ENCODE assay signal across 26 mouse cellular contexts in the genomic region with DNA sequence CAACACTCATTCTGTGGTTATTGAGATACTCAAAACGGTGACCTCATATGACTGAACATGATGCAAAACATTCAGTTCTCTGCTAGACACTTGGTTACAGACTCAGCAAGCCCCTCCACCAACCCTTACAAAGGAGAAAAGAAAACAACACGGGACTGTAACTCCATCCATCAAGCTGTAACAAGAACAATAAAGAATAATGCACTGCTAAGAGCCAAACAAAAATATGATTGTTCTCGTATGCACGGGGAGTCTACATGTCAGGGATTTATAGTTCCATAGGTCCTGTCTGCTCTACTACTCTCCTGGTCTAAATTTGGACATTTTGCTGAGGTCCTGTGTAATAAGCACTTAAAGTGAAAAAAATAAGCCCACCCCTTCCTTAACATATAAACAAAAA. TPM values are rescaled to one million over a fixed set of nuclear protein-coding genes. Genes with fewer than 3 reads are reported as not detected.
A peak's percentile ranks its signal among the peaks of the same experiment; 100 is the strongest.
DNase-seq lines count a peak whose midpoint lies in the region; ATAC-seq and TF ChIP-seq lines count a peak whose summit lies in the region.
"Had no signal": no experiment of that assay in that cellular context is flagged by ENCODE, and none has a peak within 500 bp of the region (broad histone marks: within the 10 kb centered on the region; RNA-seq: fewer than 3 reads in every experiment).

No protein-coding gene starts in this region.

- WGBS in hindbrain, embryonic 11.5 days: 47% methylated on average over 4 of the region's 4 CpGs
- whole genome bisulfite sequencing in hindbrain, postnatal 0 days: 35% methylated on average over 4 of the region's 4 CpGs
- 77% methylated on average over 4 of the region's 4 CpGs for WGBS in midbrain, embryonic 11.5 days
- WGBS in midbrain, embryonic 13.5 days: 70% methylated on average over 4 of the region's 4 CpGs
- 65% methylated on average over 4 of the region's 4 CpGs for WGBS in limb, embryonic 10.5 days
- 19% methylated on average over 4 of the region's 4 CpGs for WGBS in limb, embryonic 13.5 days

- no peak overlapping the region for H3K4me3 ChIP-seq in hindbrain, embryonic 11.5 days (ENCODE audit: low read depth, low read length)
- H3K4me3 ChIP-seq in hindbrain, postnatal 0 days (ENCODE audit: low read length): no peak overlapping the region
- H3K4me3 ChIP-seq in midbrain, embryonic 11.5 days (ENCODE audit: low read depth, low read length): no peak overlapping the region
- no peak overlapping the region for H3K4me3 ChIP-seq in midbrain, embryonic 13.5 days (replicated peaks)
- no peak overlapping the region for H3K4me3 ChIP-seq in limb, embryonic 10.5 days
- H3K4me3 ChIP-seq in limb, embryonic 13.5 days: no peak overlapping the region
- H3K4me3 ChIP-seq: embryonic facial prominence, embryonic 12.5 days; embryonic facial prominence, embryonic 15.5 days; forebrain, embryonic 13.5 days; gastrocnemius, adult 2 months; hindbrain, embryonic 13.5 days had no signal

- no peaks in the 10 kb centered on the region for H3K9me3 ChIP-seq in hindbrain, embryonic 11.5 days (ENCODE audit: control insufficient read depth, low read length)
- H3K9me3 ChIP-seq in hindbrain, postnatal 0 days (ENCODE audit: low read length): no peaks in the 10 kb centered on the region
- no peaks in the 10 kb centered on the region for H3K9me3 ChIP-seq in midbrain, embryonic 11.5 days (ENCODE audit: control insufficient read depth, low read length)
- no peaks in the 10 kb centered on the region for H3K9me3 ChIP-seq in midbrain, embryonic 13.5 days
- no peaks in the 10 kb centered on the region for H3K9me3 ChIP-seq in limb, embryonic 10.5 days (replicated peaks)
- no peaks in the 10 kb centered on the region for H3K9me3 ChIP-seq in limb, embryonic 13.5 days
- H3K9me3 ChIP-seq: embryonic facial prominence, embryonic 12.5 days; embryonic facial prominence, embryonic 15.5 days; forebrain, embryonic 13.5 days; hindbrain, embryonic 13.5 days had no signal

- no peaks in the 10 kb centered on the region for H3K36me3 ChIP-seq in hindbrain, embryonic 11.5 days (ENCODE audit: control insufficient read depth, insufficient read depth, low read length)
- no peaks in the 10 kb centered on the region for H3K36me3 ChIP-seq in hindbrain, postnatal 0 days (ENCODE audit: insufficient read depth, low read length)
- no peaks in the 10 kb centered on the region for H3K36me3 ChIP-seq in midbrain, embryonic 11.5 days (ENCODE audit: control insufficient read depth, insufficient read depth, low read length)
- H3K36me3 ChIP-seq in midbrain, embryonic 13.5 days: no peaks in the 10 kb centered on the region
- H3K36me3 ChIP-seq in limb, embryonic 10.5 days: no peaks in the 10 kb centered on the region
- H3K36me3 ChIP-seq in limb, embryonic 13.5 days: no peaks in the 10 kb centered on the region
- H3K36me3 ChIP-seq: embryonic facial prominence, embryonic 12.5 days; embryonic facial prominence, embryonic 15.5 days; G1E; hindbrain, embryonic 13.5 days had no signal

- peak; percentile 19 for DNase-seq in hindbrain, embryonic 11.5 days (ENCODE audit: low spot score)
- DNase-seq in hindbrain, postnatal 0 days (ENCODE audit: low spot score): no peak
- DNase-seq in midbrain, embryonic 11.5 days (ENCODE audit: low spot score, missing footprints): peak; percentile 80
- no peak for DNase-seq in limb, embryonic 10.5 days (ENCODE audit: low spot score)
- no peak for DNase-seq in layer of hippocampus, postnatal 14 days (ENCODE audit: low spot score in 2 of 2)
- DNase-seq: adrenal gland, postnatal 10 days; adrenal gland, postnatal 36 days; B cell, adult 2 months; cerebellum, adult 2 months; cerebellum, adult 9-11 months; cerebellum, postnatal 25 days; gastrocnemius, adult 2 months; gastrocnemius, postnatal 14 days had no signal

- no peak overlapping the region for H3K9ac ChIP-seq in hindbrain, embryonic 11.5 days (ENCODE audit: low read depth, low read length)
- H3K9ac ChIP-seq in hindbrain, postnatal 0 days (replicated peaks; ENCODE audit: low read length): no peak overlapping the region
- no peak overlapping the region for H3K9ac ChIP-seq in midbrain, embryonic 11.5 days (ENCODE audit: low read length)
- H3K9ac ChIP-seq in midbrain, embryonic 13.5 days (replicated peaks): no peak overlapping the region
- no peak overlapping the region for H3K9ac ChIP-seq in limb, embryonic 13.5 days
- H3K9ac ChIP-seq: embryonic facial prominence, embryonic 12.5 days; embryonic facial prominence, embryonic 15.5 days; forebrain, embryonic 13.5 days; hindbrain, embryonic 13.5 days had no signal

- no peaks in the 10 kb centered on the region for H3K27me3 ChIP-seq in hindbrain, embryonic 11.5 days (ENCODE audit: control insufficient read depth, insufficient read depth, low read length)
- no peaks in the 10 kb centered on the region for H3K27me3 ChIP-seq in hindbrain, postnatal 0 days (ENCODE audit: insufficient read depth, low read length)
- no peaks in the 10 kb centered on the region for H3K27me3 ChIP-seq in midbrain, embryonic 11.5 days (ENCODE audit: control insufficient read depth, insufficient read depth, low read length)
- H3K27me3 ChIP-seq in midbrain, embryonic 13.5 days: no peaks in the 10 kb centered on the region
- no peaks in the 10 kb centered on the region for H3K27me3 ChIP-seq in limb, embryonic 10.5 days (ENCODE audit: low read depth, poor library complexity, severe bottlenecking)
- no peaks in the 10 kb centered on the region for H3K27me3 ChIP-seq in limb, embryonic 13.5 days
- H3K27me3 ChIP-seq: CH12.LX; embryonic facial prominence, embryonic 12.5 days; embryonic facial prominence, embryonic 15.5 days; forebrain, embryonic 13.5 days; hindbrain, embryonic 13.5 days; Patski had no signal

- H3K4me2 ChIP-seq in hindbrain, embryonic 11.5 days (replicated peaks; ENCODE audit: low read depth, low read length): no peak overlapping the region
- no peak overlapping the region for H3K4me2 ChIP-seq in hindbrain, postnatal 0 days (ENCODE audit: low read depth, low read length)
- no peak overlapping the region for H3K4me2 ChIP-seq in midbrain, embryonic 11.5 days
- no peak overlapping the region for H3K4me2 ChIP-seq in midbrain, embryonic 13.5 days (replicated peaks)
- H3K4me2 ChIP-seq in limb, embryonic 13.5 days (replicated peaks): no peak overlapping the region; the same call in 1 of the 2 replicates
- H3K4me2 ChIP-seq: embryonic facial prominence, embryonic 12.5 days; embryonic facial prominence, embryonic 15.5 days; heart, embryonic 11.5 days had no signal

- ATAC-seq in hindbrain, embryonic 11.5 days (ENCODE audit: low FRiP score): peak; percentile 67
- no peak for ATAC-seq in hindbrain, postnatal 0 days
- ATAC-seq in midbrain, embryonic 11.5 days (ENCODE audit: low FRiP score): no peak
- ATAC-seq in midbrain, embryonic 13.5 days: no peak
- peak; percentile 61; the same call in 1 of the 2 replicates for ATAC-seq in limb, embryonic 13.5 days (ENCODE audit: low FRiP score, low read depth)
- ATAC-seq: forebrain, embryonic 16.5 days; hindbrain, embryonic 16.5 days; Patski had no signal

- no peaks in the 10 kb centered on the region for H3K4me1 ChIP-seq in hindbrain, embryonic 11.5 days (replicated peaks; ENCODE audit: control insufficient read depth, insufficient read depth, low read length)
- no peaks in the 10 kb centered on the region for H3K4me1 ChIP-seq in hindbrain, postnatal 0 days (ENCODE audit: insufficient read depth, low read length)
- no peaks in the 10 kb centered on the region for H3K4me1 ChIP-seq in midbrain, embryonic 11.5 days (ENCODE audit: control insufficient read depth, insufficient read depth, low read length)
- 0 out of 2 replicates have a peak, but pooled peaks cover 4% of the 10 kb centered on the region for H3K4me1 ChIP-seq in midbrain, embryonic 13.5 days (replicated peaks)
- H3K4me1 ChIP-seq in limb, embryonic 10.5 days: peaks cover 41% of the 10 kb centered on the region
- peaks cover 13% of the 10 kb centered on the region for H3K4me1 ChIP-seq in limb, embryonic 13.5 days
- H3K4me1 ChIP-seq: embryonic facial prominence, embryonic 15.5 days had no signal

- no peak overlapping the region for H3K27ac ChIP-seq in hindbrain, embryonic 11.5 days (ENCODE audit: low read depth, low read length)
- no peak overlapping the region for H3K27ac ChIP-seq in hindbrain, postnatal 0 days
- H3K27ac ChIP-seq in midbrain, embryonic 11.5 days (ENCODE audit: low read depth, low read length): no peak overlapping the region
- no peak overlapping the region for H3K27ac ChIP-seq in midbrain, embryonic 13.5 days
- H3K27ac ChIP-seq in limb, embryonic 10.5 days: peak overlapping the region; percentile 72
- peak overlapping the region; percentile 28; the same call in 1 of the 2 replicates for H3K27ac ChIP-seq in limb, embryonic 13.5 days
- H3K27ac ChIP-seq: embryonic facial prominence, embryonic 12.5 days; embryonic facial prominence, embryonic 15.5 days; forebrain, embryonic 13.5 days; gastrocnemius, adult 2 months; hindbrain, embryonic 13.5 days had no signal

- TF ChIP-seq CTCF in hindbrain, postnatal 0 days (IDR thresholded peaks at IDR 0.05; ENCODE audit: low read depth): no peak

RNA-seq across cellular contexts. Expression of gene Col25a1, which starts 29.6 kb away (rescaled TPM):
- 4.6 and 5.3 TPM in 2 replicates for polyA plus RNA-seq in hindbrain, embryonic 11.5 days (2014; fragmentation: Nextera tagmentation; extraction: Ambion mirVana)
- 15.7 and 17.8 TPM in 2 replicates for total RNA-seq in hindbrain, postnatal 0 days (2014; rRNA removed)
- 3.9 and 4.2 TPM in 2 replicates for polyA plus RNA-seq in hindbrain, postnatal 0 days (2015; fragmentation: Nextera tagmentation; extraction: Ambion mirVana)
- 3.0 and 3.5 TPM in 2 replicates for polyA plus RNA-seq in midbrain, embryonic 11.5 days (2014; fragmentation: Nextera tagmentation; extraction: Ambion mirVana)
- 9.4 and 11.2 TPM in 2 replicates for polyA plus RNA-seq in midbrain, embryonic 13.5 days (2015; fragmentation: Nextera tagmentation; extraction: Ambion mirVana)
- polyA plus RNA-seq in limb, embryonic 10.5 days (2016; fragmentation: Nextera tagmentation; extraction: Ambion mirVana): 11.5 and 18.3 TPM in 2 replicates
- 21.9 and 25.0 TPM in 2 replicates for polyA plus RNA-seq in limb, embryonic 13.5 days (2015; fragmentation: Nextera tagmentation; extraction: Ambion mirVana)
- total RNA-seq in layer of hippocampus, postnatal 14 days (2021): 10 to 100 TPM; 57.8 to 62.6 TPM
- total RNA-seq: CH12.LX; common myeloid progenitor, adult 5-6 weeks had no signal
- polyA plus RNA-seq: G1E had no signal

Comparison
In these comparisons a context has a peak if more than half of its experiments do, and no peak if none do; other contexts are left out.
1. ATAC-seq: peak in hindbrain, embryonic 11.5 days (single experiment) and limb, embryonic 13.5 days (single experiment); none in hindbrain, postnatal 0 days (single experiment), midbrain, embryonic 11.5 days (single experiment) and midbrain, embryonic 13.5 days (single experiment).
2. DNase-seq: peak in hindbrain, embryonic 11.5 days (single experiment) and midbrain, embryonic 11.5 days (single experiment); none in hindbrain, postnatal 0 days (single experiment), limb, embryonic 10.5 days (single experiment) and layer of hippocampus, postnatal 14 days (0 of 2).
3. H3K27ac ChIP-seq: peak in limb, embryonic 10.5 days (single experiment) and limb, embryonic 13.5 days (single experiment); none in hindbrain, embryonic 11.5 days (single experiment), hindbrain, postnatal 0 days (single experiment), midbrain, embryonic 11.5 days (single experiment) and midbrain, embryonic 13.5 days (single experiment).